Mouse (Mus musculus) CH12.LX (cell line): ENCODE measurements at regions not wholly inside any gene's neighbourhood (a gene's known extent, or its start where the extent isn't known, plus 50 kb on each side); places are given as distances from the start of the nearest gene placed in this dataset.

Experiments
- DNase-seq: peaks from one replicate; pipeline ENCODE4 v3.0.0-alpha.2; 2013; ENCODE audit errors: extremely low read depth
- H3K27ac ChIP-seq: 2 replicates; pipeline ENCODE4 v1.5.1; 2012; ENCODE audit warnings: low read depth, mild to moderate bottlenecking, control low read depth, moderate library complexity; ENCODE audit not compliant: insufficient read depth
- H3K27me3 ChIP-seq: replicated peaks from 2 replicates; pipeline ENCODE3; 2012; ENCODE audit warnings: inconsistent platforms
- H3K36me3 ChIP-seq, 2 experiments: replicated peaks in 1 of 2; 2 replicates each; pipeline versions ENCODE3 to v1.6.1; 2012; ENCODE audit warnings: inconsistent platforms in 1 of 2, low read length in 1 of 2, mild to moderate bottlenecking in 1 of 2, mixed read lengths in 1 of 2, moderate library complexity in 1 of 2; ENCODE audit not compliant: control insufficient read depth in 1 of 2, insufficient read depth in 1 of 2
- H3K4me1 ChIP-seq, 2 experiments: 2 replicates each; pipeline ENCODE4 v1.6.1; 2012; ENCODE audit warnings: inconsistent platforms in 1 of 2, moderate library complexity in 1 of 2; ENCODE audit not compliant: insufficient read depth in 2 of 2, control insufficient read depth in 1 of 2
- H3K4me2 ChIP-seq: 2 replicates; pipeline ENCODE4 v1.6.1; 2012; ENCODE audit warnings: low read depth, mild to moderate bottlenecking, control low read depth; ENCODE audit not compliant: poor library complexity, insufficient read depth, severe bottlenecking
- H3K4me3 ChIP-seq, 3 experiments: fragments of 150-350 bp in 1 of 3; sonication (generic) in 1 of 3; replicated peaks in 1 of 3; 2 replicates each; pipeline versions ENCODE3 to v1.5.1; 2011 to 2012; ENCODE audit warnings: low read depth in 2 of 3, low read length in 2 of 3, mild to moderate bottlenecking in 2 of 3, moderate library complexity in 2 of 3, control low read depth in 1 of 3, improper control_type of control experiment in 1 of 3, inconsistent platforms in 1 of 3, mixed read lengths in 1 of 3; ENCODE audit not compliant: poor library complexity in 1 of 3
- H3K79me2 ChIP-seq: replicated peaks from 2 replicates; pipeline ENCODE4 v1.6.1; 2012; ENCODE audit warnings: mild to moderate bottlenecking, moderate library complexity; ENCODE audit not compliant: control insufficient read depth, poor library complexity, insufficient read depth, severe bottlenecking; ENCODE audit errors: extremely low read depth
- H3K9ac ChIP-seq: 2 replicates; pipeline ENCODE4 v1.6.1; 2012; ENCODE audit warnings: low read depth, mild to moderate bottlenecking, control low read depth, moderate library complexity; ENCODE audit not compliant: insufficient read depth
- H3K9me3 ChIP-seq: replicated peaks from 2 replicates; pipeline ENCODE3; 2012; ENCODE audit warnings: low read length, inconsistent platforms, mixed read lengths
- CHD1 ChIP-seq: IDR thresholded peaks from 2 replicates; pipeline ENCODE4 v1.6.1; 2012; ENCODE audit warnings: low read depth, low read length, improper control_type of control experiment, inconsistent platforms
- CHD2 ChIP-seq: IDR thresholded peaks from 2 replicates; pipeline ENCODE4 v1.6.1; 2011; ENCODE audit warnings: low read length, improper control_type of control experiment
- E2F4 ChIP-seq: IDR thresholded peaks from 2 replicates; pipeline ENCODE4 v1.6.1; 2011; ENCODE audit warnings: low read depth, low read length, improper control_type of control experiment; ENCODE audit not compliant: insufficient replicate concordance
- ELF1 ChIP-seq: IDR thresholded peaks from 2 replicates; pipeline ENCODE4 v1.6.1; 2014; ENCODE audit warnings: low read depth, mild to moderate bottlenecking, inconsistent platforms, low read length, improper control_type of control experiment
- EP300 ChIP-seq: IDR thresholded peaks from 2 replicates; pipeline ENCODE4 v1.6.1; 2011; ENCODE audit warnings: low read length, improper control_type of control experiment
- ETS1 ChIP-seq: conservative IDR thresholded peaks from 2 replicates; pipeline ENCODE4 v1.6.1; 2012; ENCODE audit warnings: low read depth, mild to moderate bottlenecking, inconsistent platforms, low read length, improper control_type of control experiment, moderate library complexity
- GABPA ChIP-seq: IDR thresholded peaks from 2 replicates; pipeline ENCODE4 v1.6.1; 2012; ENCODE audit warnings: low read depth, low read length, improper control_type of control experiment, inconsistent platforms; ENCODE audit not compliant: insufficient replicate concordance
- HCFC1 ChIP-seq: IDR thresholded peaks from 2 replicates; pipeline ENCODE4 v1.6.1; 2012; ENCODE audit warnings: low read depth, mild to moderate bottlenecking, inconsistent platforms, low read length, improper control_type of control experiment
- MAFK ChIP-seq: IDR thresholded peaks from 2 replicates; pipeline ENCODE4 v1.6.1; 2011; ENCODE audit warnings: low read length, improper control_type of control experiment; ENCODE audit not compliant: insufficient replicate concordance
- MAX ChIP-seq: IDR thresholded peaks from 2 replicates; pipeline ENCODE4 v1.6.1; 2011; ENCODE audit warnings: low read length, improper control_type of control experiment
- MAZ ChIP-seq: IDR thresholded peaks from 2 replicates; pipeline ENCODE4 v1.6.1; 2012; ENCODE audit warnings: low read depth, mild to moderate bottlenecking, inconsistent platforms, low read length, improper control_type of control experiment, moderate library complexity
- MXI1 ChIP-seq: IDR thresholded peaks from 2 replicates; pipeline ENCODE4 v1.6.1; 2011; ENCODE audit warnings: mild to moderate bottlenecking, low read depth, low read length, improper control_type of control experiment
- NRF1 ChIP-seq: IDR thresholded peaks from 2 replicates; pipeline ENCODE4 v1.6.1; 2014; ENCODE audit warnings: low read depth, mild to moderate bottlenecking, inconsistent platforms, low read length, improper control_type of control experiment, moderate library complexity
- PAX5 ChIP-seq: IDR thresholded peaks from 2 replicates; pipeline ENCODE4 v1.6.1; 2012; ENCODE audit warnings: low read length, inconsistent platforms, mixed read lengths
- POLR2A ChIP-seq: IDR thresholded peaks from 2 replicates; pipeline ENCODE4 v1.6.1; 2011; ENCODE audit warnings: low read depth, mild to moderate bottlenecking, improper control_type of control experiment, low read length
- POLR2AphosphoS2 ChIP-seq: IDR thresholded peaks from 2 replicates; pipeline ENCODE4 v1.6.1; 2011; ENCODE audit warnings: low read depth, low read length, improper control_type of control experiment
- RAD21 ChIP-seq: IDR thresholded peaks from 2 replicates; pipeline ENCODE4 v1.6.1; 2011; ENCODE audit warnings: low read depth, mild to moderate bottlenecking, low read length, improper control_type of control experiment, moderate library complexity
- SIN3A ChIP-seq: IDR thresholded peaks from 2 replicates; pipeline ENCODE4 v1.6.1; 2012; ENCODE audit warnings: low read length, improper control_type of control experiment, inconsistent platforms
- SMC3 ChIP-seq: IDR thresholded peaks from 2 replicates; pipeline ENCODE4 v1.6.1; 2011; ENCODE audit warnings: low read depth, low read length, improper control_type of control experiment
- USF1 ChIP-seq: IDR thresholded peaks from 2 replicates; pipeline ENCODE4 v1.6.1; 2014; ENCODE audit warnings: low read depth, mild to moderate bottlenecking, inconsistent platforms, low read length, improper control_type of control experiment
- ZC3H11A ChIP-seq: IDR thresholded peaks from 2 replicates; pipeline ENCODE4 v1.6.1; 2012; ENCODE audit warnings: low read depth, mild to moderate bottlenecking, inconsistent platforms, low read length, improper control_type of control experiment
- ZKSCAN1 ChIP-seq: IDR thresholded peaks from 2 replicates; pipeline ENCODE4 v1.6.1; 2012; ENCODE audit warnings: low read depth, inconsistent platforms, low read length, improper control_type of control experiment, borderline replicate concordance
- ZMIZ1 ChIP-seq: IDR thresholded peaks from 2 replicates; pipeline ENCODE4 v1.6.1; 2012; ENCODE audit warnings: low read depth, mild to moderate bottlenecking, inconsistent platforms, low read length, improper control_type of control experiment
- ZNF384 ChIP-seq: IDR thresholded peaks from 2 replicates; pipeline ENCODE4 v1.6.1; 2012; ENCODE audit warnings: low read depth, low read length, improper control_type of control experiment, inconsistent platforms
- dilution Hi-C: fragments of 300-500 bp; cut with MboI; formaldehyde crosslinking; loops from 2 replicates; pipeline ENCODE4 v1.14.3; 2020; ENCODE audit warnings: low sequenced_read_pairs; ENCODE audit not compliant: extremely low pct_unique_long_range_greater_than_20kb, extremely low pct_ligation_motif_present
- in situ Hi-C: fragments of 300-500 bp; cut with MboI; formaldehyde crosslinking; loops from 3 replicates; pipeline ENCODE4 v1.14.3; 2019; ENCODE audit warnings: low sequenced_read_pairs, low pct_ligation_motif_present, low pct_unique_long_range_greater_than_20kb, mixed read lengths

GRCm38 (mm10) chr6:41127816-41128215, 92.5 kb upstream of the 2210010C04Rik start:
- Histone ChIP-seq H3K79me2 (no peaks in the 10 kb centered on the region), H3K9ac (no peak overlapping the region), H3K27me3 (no peaks in the 10 kb centered on the region), H3K36me3 (no peaks in the 10 kb centered on the region), H3K4me2 (no peak overlapping the region), H3K9me3 (no peaks in the 10 kb centered on the region), H3K27ac (no peak overlapping the region), H3K4me1 (no peaks in the 10 kb centered on the region), H3K4me3 (no peak overlapping the region)
- DNase-seq: no peak
- dilution Hi-C loops: no loop called here
- in situ Hi-C loops: no loop called here
- TF ChIP-seq MAZ (no peak), SMC3 (no peak), ZC3H11A (no peak), CHD1 (no peak), ELF1 (no peak), MXI1 (no peak), PAX5 (no peak), MAX (no peak), MAFK (no peak), GABPA (no peak), POLR2AphosphoS2 (no peak)

- in situ Hi-C loops (no loop called here), dilution Hi-C loops (no loop called here)
Observed at GRCm38 (mm10) chr6:41126855-41127254, 91.5 kb upstream of the 2210010C04Rik start.

GRCm38 (mm10) chr6:41121641-41122040, 86.3 kb upstream of the 2210010C04Rik start:
- Histone ChIP-seq H3K4me2 (no peak overlapping the region), H3K4me1 (peaks cover 0 to 4% of the 10 kb centered on the region in 2 experiments; a peak in 2 of 4 replicates), H3K79me2 (no peaks in the 10 kb centered on the region), H3K27ac (no peak overlapping the region), H3K9ac (no peak overlapping the region), H3K9me3 (no peaks in the 10 kb centered on the region), H3K4me3 (no peak overlapping the region), H3K27me3 (no peaks in the 10 kb centered on the region), H3K36me3 (no peaks in the 10 kb centered on the region)
- no peak for TF ChIP-seq SMC3
- TF ChIP-seq SIN3A: no peak
- TF ChIP-seq USF1: no peak
- TF ChIP-seq POLR2A: no peak
- no peak for TF ChIP-seq ETS1
- no peak for TF ChIP-seq MAFK
- TF ChIP-seq NRF1: no peak
- no peak for TF ChIP-seq MAX
- no peak for TF ChIP-seq CHD2
- TF ChIP-seq MAZ: no peak
- TF ChIP-seq ELF1: no peak
- no peak for TF ChIP-seq MXI1
- TF ChIP-seq EP300: no peak
- TF ChIP-seq E2F4: no peak
- no peak for TF ChIP-seq HCFC1
- no peak for TF ChIP-seq ZKSCAN1
- TF ChIP-seq ZMIZ1: no peak
- in situ Hi-C loops: no loop called here
- dilution Hi-C loops: no loop called here
- no peak for DNase-seq

More at GRCm38 (mm10) chr6:41126855-41127254, 91.5 kb upstream of the 2210010C04Rik start:
- Histone ChIP-seq H3K27me3 (no peaks in the 10 kb centered on the region), H3K9ac (no peak overlapping the region), H3K27ac (no peak overlapping the region), H3K79me2 (no peaks in the 10 kb centered on the region), H3K36me3 (no peaks in the 10 kb centered on the region), H3K4me1 (no peaks in the 10 kb centered on the region), H3K4me3 (no peak overlapping the region), H3K9me3 (no peaks in the 10 kb centered on the region), H3K4me2 (no peak overlapping the region)
- no peak for TF ChIP-seq MXI1
- no peak for TF ChIP-seq USF1
- TF ChIP-seq ZKSCAN1: no peak
- no peak for TF ChIP-seq CHD1
- TF ChIP-seq ZNF384: no peak
- TF ChIP-seq ELF1: no peak
- peak; percentile 16; the same call in 1 of the 2 replicates for TF ChIP-seq RAD21
- TF ChIP-seq NRF1: no peak
- DNase-seq: no peak
